Mouse (Mus musculus) bone marrow, adult 2 months (tissue): Measurements from ENCODE around the gene Clpsl2.

ENCODE experiments used
- CTCF ChIP-seq: fragments of 200-500 bp; IDR thresholded peaks from 2 replicates; pipeline ENCODE4 v1.5.1; 2011; ENCODE audit warnings: low read length, control low read depth; ENCODE audit not compliant: control insufficient read depth, insufficient read depth
- POLR2A ChIP-seq: fragments of 200-500 bp; IDR thresholded peaks from 2 replicates; pipeline ENCODE4 v1.6.1; 2011; ENCODE audit warnings: low read depth, mild to moderate bottlenecking, control low read depth, low read length, borderline replicate concordance; ENCODE audit not compliant: control insufficient read depth

GRCm38 (mm10) chr17:28580396-28580795 is 31.2 kb downstream of the Clpsl2 start:
- TF ChIP-seq CTCF = no peak
- no peak for TF ChIP-seq POLR2A
